Mouse (Mus musculus): ENCODE results near the gene Nkpd1. TPM values are rescaled to one million over a fixed set of nuclear protein-coding genes. Genes with fewer than 3 reads are reported as not detected.

Nkpd1 gene
- under 1 TPM; 0.10 to 0.12 TPM for total RNA-seq (2021)
- long read RNA-seq, experiment 1, partial matches to known transcripts: 1 of 1 reads
- long read RNA-seq, experiment 1, other reads (novel, unspliced or antisense): 0 of 1 reads
- long read RNA-seq, experiment 2: 0 reads

DNA sequence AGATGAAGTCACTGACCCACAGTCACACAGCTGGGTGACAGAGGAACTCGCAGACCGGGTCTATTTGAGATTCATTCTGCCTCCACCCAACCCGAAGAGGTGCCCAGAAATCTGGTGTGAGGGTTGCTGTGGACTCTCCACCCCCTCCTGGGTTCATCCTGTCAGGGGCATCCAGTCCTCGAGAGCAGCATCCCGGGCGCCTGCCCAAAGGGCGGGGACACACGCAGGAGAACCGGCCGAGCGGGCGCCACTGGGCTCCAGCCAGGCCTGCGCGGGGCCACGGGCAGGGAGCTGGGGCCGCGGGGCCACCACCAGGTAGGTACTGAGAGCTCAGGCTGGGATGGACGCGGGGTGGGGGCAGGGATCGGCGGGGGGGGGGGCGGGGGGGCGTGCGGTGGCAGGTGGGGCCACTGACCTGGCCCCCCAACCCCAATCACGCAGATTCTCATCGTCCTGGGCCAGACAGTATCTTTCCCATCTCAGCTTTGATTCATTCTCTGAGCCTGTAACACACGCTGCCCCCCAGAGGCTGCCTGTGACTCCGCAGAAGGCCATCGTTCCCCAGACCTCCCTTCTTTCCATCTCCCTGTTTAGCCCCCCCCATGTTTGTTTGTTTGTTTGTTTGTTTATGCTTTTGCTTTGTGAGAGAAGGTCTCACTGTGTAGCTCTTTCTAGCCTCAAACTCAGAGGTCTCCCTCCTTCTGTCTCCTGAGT, at the start of gene Nkpd1:
Nkpd1 (plus strand) TSS at position 187 of the 714 bp plus-strand sequence.
- no peak for DNase-seq (ENCODE audit: low spot score in 2 of 2)

DNA sequence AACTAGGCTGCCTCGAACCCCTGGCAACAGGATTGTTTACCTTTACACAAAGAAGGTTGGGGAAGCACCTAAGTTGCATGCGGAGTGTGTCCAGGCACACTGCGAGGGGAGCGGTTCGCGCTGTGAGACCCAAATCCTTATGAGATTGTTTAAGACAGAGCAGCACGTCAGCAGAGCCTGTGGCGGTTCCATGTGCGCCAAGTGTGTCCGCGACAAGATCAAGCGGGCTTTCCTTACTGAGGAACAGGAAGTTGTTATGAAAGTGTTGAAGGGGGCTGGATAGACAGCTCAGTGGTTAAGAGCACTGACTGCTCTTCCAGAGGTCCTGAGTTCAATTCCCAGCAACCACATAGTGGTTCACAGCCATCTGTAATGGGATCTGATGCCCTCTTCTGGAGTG, 49.4 kb upstream of the Nkpd1 start:
- DNase-seq (ENCODE audit: low spot score in 2 of 2): no peak

- DNase-seq (ENCODE audit: low spot score in 2 of 2): no peak
Measured at GRCm38 (mm10) chr7:19469404-19469803, 48.2 kb upstream of the Nkpd1 start.

GRCm38 (mm10) chr7:19470308-19470707, 47.3 kb upstream of the Nkpd1 start:
- DNase-seq (ENCODE audit: low spot score in 2 of 2): no peak

DNA sequence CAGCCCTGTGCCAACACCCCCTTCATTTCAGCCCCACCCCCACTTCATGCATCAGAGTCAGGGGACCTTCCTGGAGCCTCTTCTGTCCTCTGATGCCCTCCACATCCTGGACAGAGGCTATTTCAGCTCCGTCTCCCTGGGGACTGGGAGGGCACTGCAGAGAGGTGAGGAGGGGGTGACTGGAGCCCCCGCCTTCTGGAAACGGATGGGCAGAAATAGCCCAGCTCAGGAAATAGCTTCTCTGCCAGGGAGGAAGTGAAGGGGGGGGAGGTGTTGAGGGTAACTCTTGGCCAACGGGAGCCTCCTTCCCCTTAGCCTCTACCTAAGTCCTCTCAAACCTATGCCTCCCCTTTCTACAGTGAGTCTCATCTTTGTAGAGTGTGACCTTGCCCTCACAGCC, 45.2 kb upstream of the Nkpd1 start:
- DNase-seq (ENCODE audit: low spot score in 2 of 2): no peak

- peak; percentile 76 to 85 for DNase-seq (ENCODE audit: low spot score in 2 of 2)
Measured at GRCm38 (mm10) chr7:19473875-19474443, 43.7 kb upstream of the Nkpd1 start.

DNA sequence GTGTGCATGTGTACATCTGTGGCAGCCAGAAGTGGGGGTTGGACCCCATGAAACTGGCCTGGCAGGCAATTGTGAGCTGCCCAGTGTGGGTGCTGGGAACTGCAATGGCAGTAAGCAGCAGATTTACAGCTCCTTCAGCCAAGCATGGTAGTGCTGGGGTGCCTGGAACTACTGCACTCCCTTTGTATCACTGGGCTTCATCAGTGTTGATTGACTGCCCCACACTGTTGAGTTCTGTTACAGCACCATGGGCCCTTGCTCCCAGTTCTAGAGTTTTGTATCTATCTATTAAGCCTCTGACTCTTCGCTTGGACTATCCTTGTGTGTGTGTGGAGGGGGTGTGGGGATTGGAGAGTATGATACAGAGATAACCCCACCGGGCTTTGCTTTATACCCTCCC, 40.6 kb upstream of the Nkpd1 start:
- no peak for DNase-seq (ENCODE audit: low spot score in 2 of 2)

GRCm38 (mm10) chr7:19477624-19478384, 39.8 kb upstream of the Nkpd1 start:
- no peak for DNase-seq (ENCODE audit: low spot score in 2 of 2)

GRCm38 (mm10) chr7:19483281-19483680, 34.4 kb upstream of the Nkpd1 start:
- DNase-seq (ENCODE audit: low spot score in 2 of 2): no peak

DNA sequence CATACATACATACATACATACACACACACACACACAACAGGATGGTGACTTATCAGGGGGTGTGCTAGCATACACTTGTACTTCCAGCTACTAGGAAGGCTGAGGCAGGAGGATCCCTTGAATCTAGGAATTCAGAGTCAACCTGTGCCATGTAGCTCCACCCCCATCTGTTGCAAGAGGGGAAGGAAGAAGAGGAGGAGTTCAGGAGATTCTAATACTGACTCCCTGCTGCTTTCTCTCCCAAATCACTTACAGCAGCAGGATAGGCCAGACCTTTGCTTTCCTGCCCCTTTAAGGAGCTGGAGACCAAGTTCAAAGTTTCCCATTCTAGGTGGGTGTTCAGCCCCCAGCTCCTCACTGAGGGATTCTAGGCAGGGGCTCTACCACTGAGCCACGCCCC, 32.1 kb upstream of the Nkpd1 start:
- no peak for DNase-seq (ENCODE audit: low spot score in 2 of 2)

GRCm38 (mm10) chr7:19486549-19486948, 31.1 kb upstream of the Nkpd1 start:
- DNase-seq (ENCODE audit: low spot score in 2 of 2): no peak

- DNase-seq (ENCODE audit: low spot score in 2 of 2): no peak
Measured at GRCm38 (mm10) chr7:19489525-19489924, 28.1 kb upstream of the Nkpd1 start.

- DNase-seq (ENCODE audit: low spot score in 2 of 2): no peak
Measured at GRCm38 (mm10) chr7:19491731-19492130, 25.9 kb upstream of the Nkpd1 start.

DNA sequence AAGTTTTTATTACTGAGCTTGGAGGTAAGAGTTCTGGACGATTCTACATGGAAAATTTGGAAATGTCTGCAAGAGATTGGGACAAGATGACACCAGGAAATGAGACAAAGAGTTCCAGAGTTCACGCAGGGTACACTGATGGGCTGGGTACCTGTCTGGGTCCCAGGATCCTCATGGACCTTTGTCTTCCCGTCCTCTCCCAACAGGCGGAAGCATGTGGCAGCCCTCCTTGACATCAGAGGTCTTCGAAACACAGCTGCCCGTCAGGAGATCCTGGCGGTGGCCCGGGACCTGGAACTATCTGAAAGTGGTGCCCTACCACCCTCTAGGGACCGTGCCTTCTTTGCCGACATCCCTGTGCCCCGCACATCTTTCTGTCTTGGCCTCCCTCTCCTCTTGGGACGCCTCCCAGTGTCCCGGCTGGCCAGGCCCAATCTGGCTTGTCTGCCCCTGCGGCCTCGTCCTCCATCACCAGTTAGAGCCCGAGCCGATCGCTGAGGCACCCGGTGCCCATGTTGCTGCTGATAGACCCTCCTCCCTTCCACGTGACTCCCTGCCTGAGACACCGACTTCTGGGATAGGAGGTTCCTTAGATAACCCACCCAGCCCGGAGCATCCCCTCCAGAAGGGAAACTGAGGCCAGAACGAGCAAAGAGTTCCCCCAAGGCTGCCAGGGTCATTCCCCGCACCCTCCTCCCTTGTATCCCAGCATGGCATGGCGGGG, 22.7 kb upstream of the Nkpd1 start:
- DNase-seq (ENCODE audit: low spot score in 2 of 2): no peak

GRCm38 (mm10) chr7:19495521-19496213, 22.0 kb upstream of the Nkpd1 start:
- DNase-seq (ENCODE audit: low spot score in 2 of 2): no peak

DNA sequence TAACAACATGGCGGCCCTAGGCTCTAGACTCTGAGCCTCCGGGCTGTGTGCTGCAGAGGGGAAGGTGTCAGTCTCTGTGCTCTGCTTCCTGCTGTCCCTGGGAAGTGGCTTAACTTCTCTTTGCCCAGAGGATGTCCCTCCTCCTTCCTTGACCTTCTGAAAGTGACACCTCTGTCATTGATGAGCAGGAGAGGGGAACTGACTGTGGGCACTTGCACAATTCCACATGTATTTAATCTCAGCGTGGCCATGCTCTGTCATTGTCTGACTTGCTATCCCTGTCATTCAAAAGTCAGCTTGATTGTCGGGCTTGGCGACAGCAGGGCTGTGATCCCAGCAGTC, 21.5 kb upstream of the Nkpd1 start:
- DNase-seq (ENCODE audit: low spot score in 2 of 2): no peak

DNA sequence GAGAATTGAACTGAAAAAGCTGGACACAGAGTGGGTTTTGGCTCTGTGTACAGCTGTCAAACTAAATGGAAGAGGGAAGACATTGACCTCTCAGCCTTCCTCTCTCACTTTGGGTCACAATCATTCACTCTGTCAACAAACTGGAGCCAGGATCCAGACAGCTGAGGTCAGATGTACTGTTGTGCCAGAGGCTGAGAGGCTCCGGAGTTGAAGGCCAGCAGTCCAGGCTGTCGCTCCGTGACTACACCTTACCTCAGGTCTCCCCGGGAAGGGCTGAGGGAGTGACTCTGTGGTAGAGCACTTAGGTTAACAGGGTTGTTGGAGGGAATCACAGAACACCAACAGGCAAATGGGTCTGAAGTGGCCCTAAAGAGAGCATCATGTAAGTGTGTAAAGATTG, 19.3 kb upstream of the Nkpd1 start:
- no peak for DNase-seq (ENCODE audit: low spot score in 2 of 2)

- DNase-seq (ENCODE audit: low spot score in 2 of 2): no peak
Measured at GRCm38 (mm10) chr7:19500420-19501363, 16.9 kb upstream of the Nkpd1 start.

- DNase-seq (ENCODE audit: low spot score in 2 of 2): no peak
Measured at GRCm38 (mm10) chr7:19501658-19502057, 16.0 kb upstream of the Nkpd1 start.
